Mouse (Mus musculus): Measurements from ENCODE around the gene Rhbdl1.

GRCm38 (mm10) chr17:25825984-25826570, 11.0 kb downstream of the Rhbdl1 start:
- TF ChIP-seq CTCF (IDR thresholded peaks at IDR 0.05; ENCODE audit: low read depth) (no peak), EP300 (IDR thresholded peaks at IDR 0.05; ENCODE audit: low read depth) (no peak)
